Mouse (Mus musculus): ENCODE results near the gene Kctd10. TPM values are rescaled to one million over a fixed set of nuclear protein-coding genes. Genes with fewer than 3 reads are reported as not detected.
A peak's percentile ranks its signal among the peaks of the same experiment; 100 is the strongest.

The Kctd10 gene
- total RNA-seq, 1 experiment = 94.6 TPM

- Histone ChIP-seq H3K27ac (ENCODE audit: insufficient read depth, low read depth, low read length, poor library complexity, severe bottlenecking) (no peak overlapping the region), H3K4me3 (ENCODE audit: insufficient read depth in 1 of 2, low read depth in 1 of 2, low read length in 2 of 2, poor library complexity in 1 of 2, severe bottlenecking in 1 of 2) (no peak overlapping the region), H3K36me3 (ENCODE audit: control insufficient read depth, insufficient read depth, low read length, poor library complexity, severe bottlenecking) (peaks cover 7% of the 10 kb centered on the region; the same call in 1 of the 2 replicates), H3K4me1 (ENCODE audit: control insufficient read depth in 2 of 2, insufficient read depth in 2 of 2, low read length in 2 of 2, poor library complexity in 1 of 2) (peaks cover 0 to 17% of the 10 kb centered on the region in 2 experiments; a peak in 1 of 4 replicates), H3K9ac (ENCODE audit: insufficient read depth, low read depth, low read length, poor library complexity, severe bottlenecking) (no peak overlapping the region), H3K9me3 (ENCODE audit: control insufficient read depth, insufficient read depth, low read depth, low read length) (no peaks in the 10 kb centered on the region)
- in situ Hi-C loops (cut with MboI; ENCODE audit: low sequenced_read_pairs in 2 of 2, unreplicated experiment in 2 of 2) = no loop called here
- no peak for DNase-seq (ENCODE audit: low read depth, low spot score)
- no peak for TF ChIP-seq HCFC1 (IDR thresholded peaks at IDR 0.05; ENCODE audit: borderline replicate concordance, insufficient read depth, low read length)
- TF ChIP-seq ZNF384 (IDR thresholded peaks at IDR 0.05; ENCODE audit: low read depth, low read length) = no peak
- TF ChIP-seq MAFK (IDR thresholded peaks at IDR 0.05; ENCODE audit: insufficient read depth, low read depth, low read length) = no peak
- TF ChIP-seq ZC3H11A (IDR thresholded peaks at IDR 0.05; ENCODE audit: borderline replicate concordance, low read depth, low read length) = no peak
- TF ChIP-seq CHD2 (IDR thresholded peaks at IDR 0.05; ENCODE audit: low read depth, low read length) = no peak
Observed at GRCm38 (mm10) chr5:114358833-114359232, 21.5 kb downstream of the Kctd10 start.

- in situ Hi-C loops (cut with MboI; ENCODE audit: low sequenced_read_pairs in 2 of 2, unreplicated experiment in 2 of 2) = no loop called here
- Histone ChIP-seq H3K27ac (ENCODE audit: insufficient read depth, low read depth, low read length, poor library complexity, severe bottlenecking) (no peak overlapping the region), H3K9ac (ENCODE audit: insufficient read depth, low read depth, low read length, poor library complexity, severe bottlenecking) (peak overlapping the region; percentile 11; the same call in 1 of the 2 replicates), H3K4me1 (ENCODE audit: control insufficient read depth in 2 of 2, insufficient read depth in 2 of 2, low read length in 2 of 2, poor library complexity in 1 of 2) (peaks cover 0 to 5% of the 10 kb centered on the region in 2 experiments; a peak in 1 of 4 replicates), H3K36me3 (ENCODE audit: control insufficient read depth, insufficient read depth, low read length, poor library complexity, severe bottlenecking) (no peaks in the 10 kb centered on the region), H3K9me3 (ENCODE audit: control insufficient read depth, insufficient read depth, low read depth, low read length) (no peaks in the 10 kb centered on the region), H3K4me3 (ENCODE audit: insufficient read depth in 1 of 2, low read depth in 1 of 2, low read length in 2 of 2, poor library complexity in 1 of 2, severe bottlenecking in 1 of 2) (peak overlapping the region in 1 of 2 experiments; percentile 6; a peak in 1 of 4 replicates)
- TF ChIP-seq HCFC1 (IDR thresholded peaks at IDR 0.05; ENCODE audit: borderline replicate concordance, insufficient read depth, low read length) (no peak), ZC3H11A (IDR thresholded peaks at IDR 0.05; ENCODE audit: borderline replicate concordance, low read depth, low read length) (no peak), ZNF384 (IDR thresholded peaks at IDR 0.05; ENCODE audit: low read depth, low read length) (no peak), CHD2 (IDR thresholded peaks at IDR 0.05; ENCODE audit: low read depth, low read length) (no peak), MAFK (IDR thresholded peaks at IDR 0.05; ENCODE audit: insufficient read depth, low read depth, low read length) (no peak)
- DNase-seq (ENCODE audit: low read depth, low spot score) = no peak
Observed at GRCm38 (mm10) chr5:114356936-114357751, 23.2 kb downstream of the Kctd10 start.

- DNase-seq (ENCODE audit: low read depth, low spot score) = peak; percentile 88
- in situ Hi-C loops (cut with MboI; ENCODE audit: low sequenced_read_pairs in 2 of 2, unreplicated experiment in 2 of 2) = no loop called here
- Histone ChIP-seq H3K4me1 (ENCODE audit: control insufficient read depth in 2 of 2, insufficient read depth in 2 of 2, low read length in 2 of 2, poor library complexity in 1 of 2) (peaks cover 0 to 5% of the 10 kb centered on the region in 2 experiments; a peak in 2 of 4 replicates), H3K36me3 (ENCODE audit: control insufficient read depth, insufficient read depth, low read length, poor library complexity, severe bottlenecking) (no peaks in the 10 kb centered on the region), H3K4me3 (ENCODE audit: insufficient read depth in 1 of 2, low read depth in 1 of 2, low read length in 2 of 2, poor library complexity in 1 of 2, severe bottlenecking in 1 of 2) (peak overlapping the region in 1 of 2 experiments; percentile 6; a peak in 1 of 4 replicates), H3K9ac (ENCODE audit: insufficient read depth, low read depth, low read length, poor library complexity, severe bottlenecking) (peak overlapping the region; percentile 11; the same call in 1 of the 2 replicates), H3K9me3 (ENCODE audit: control insufficient read depth, insufficient read depth, low read depth, low read length) (no peaks in the 10 kb centered on the region), H3K27ac (ENCODE audit: insufficient read depth, low read depth, low read length, poor library complexity, severe bottlenecking) (no peak overlapping the region)
- 0 out of 2 replicates have a peak, but pooled peaks have one; percentile 25 for TF ChIP-seq HCFC1 (IDR thresholded peaks at IDR 0.05; ENCODE audit: borderline replicate concordance, insufficient read depth, low read length)
- no peak for TF ChIP-seq ZNF384 (IDR thresholded peaks at IDR 0.05; ENCODE audit: low read depth, low read length)
Observed at GRCm38 (mm10) chr5:114356250-114356935, 23.9 kb downstream of the Kctd10 start.

- DNase-seq (ENCODE audit: low read depth, low spot score) = no peak
- Histone ChIP-seq H3K4me1 (ENCODE audit: control insufficient read depth in 2 of 2, insufficient read depth in 2 of 2, low read length in 2 of 2, poor library complexity in 1 of 2) (no peaks in the 10 kb centered on the region; a peak in 2 of 4 replicates), H3K9me3 (ENCODE audit: control insufficient read depth, insufficient read depth, low read depth, low read length) (no peaks in the 10 kb centered on the region), H3K27ac (ENCODE audit: insufficient read depth, low read depth, low read length, poor library complexity, severe bottlenecking) (no peak overlapping the region), H3K9ac (ENCODE audit: insufficient read depth, low read depth, low read length, poor library complexity, severe bottlenecking) (no peak overlapping the region), H3K36me3 (ENCODE audit: control insufficient read depth, insufficient read depth, low read length, poor library complexity, severe bottlenecking) (no peaks in the 10 kb centered on the region), H3K4me3 (ENCODE audit: insufficient read depth in 1 of 2, low read depth in 1 of 2, low read length in 2 of 2, poor library complexity in 1 of 2, severe bottlenecking in 1 of 2) (no peak overlapping the region)
- in situ Hi-C loops (cut with MboI; ENCODE audit: low sequenced_read_pairs in 2 of 2, unreplicated experiment in 2 of 2) = no loop called here
- TF ChIP-seq ZNF384 (IDR thresholded peaks at IDR 0.05; ENCODE audit: low read depth, low read length) = no peak
Observed at GRCm38 (mm10) chr5:114351490-114351889, 28.8 kb downstream of the Kctd10 start.

All from ES-E14 (cell line).